Mouse (Mus musculus): ENCODE results near the gene Gm38393. TPM values are rescaled to one million over a fixed set of nuclear protein-coding genes. Genes with fewer than 3 reads are reported as not detected.

The Gm38393 gene
- polyA plus RNA-seq (2014; fragmentation: Illumina TruSeq; extraction: RNeasy Lipid Tissue Mini Kit (QIAGEN cat#74804); ENCODE audit: low replicate concordance), result 11.0 TPM

DNA sequence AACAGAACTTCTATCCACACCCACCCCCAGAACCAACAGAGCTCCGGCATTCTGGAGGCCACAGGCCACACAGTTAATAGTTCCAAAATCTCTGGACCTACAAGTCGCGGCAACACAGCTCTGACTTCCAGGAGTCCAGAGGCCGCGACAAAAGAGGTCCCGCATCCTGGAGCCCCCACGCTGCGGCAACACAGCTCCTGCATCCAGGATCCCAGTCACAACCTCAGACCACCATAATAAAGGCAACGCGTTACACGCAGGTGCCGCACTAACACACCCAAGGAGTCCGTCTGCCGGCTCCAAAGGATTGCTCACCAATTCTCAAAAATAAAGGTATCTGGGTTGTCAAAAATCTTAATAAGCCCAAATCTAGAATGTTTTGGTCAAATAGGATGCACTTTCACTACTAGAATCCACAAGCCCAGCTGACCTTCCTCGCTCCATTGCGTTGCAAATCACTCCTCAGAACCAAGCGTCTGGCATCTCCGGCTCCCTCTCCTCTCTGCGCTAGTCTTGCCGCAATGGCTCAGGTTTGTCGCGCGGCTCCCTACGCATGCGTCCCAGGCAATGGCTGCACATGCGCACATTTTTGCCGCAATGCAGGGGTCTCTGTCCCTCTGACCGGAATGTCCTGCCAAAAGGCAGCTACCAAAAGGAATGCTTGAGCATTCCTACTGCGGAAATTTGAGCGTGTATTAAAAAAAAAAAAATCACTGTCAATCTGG lies at the start of gene Gm38393, which contains the start of gene Snurf:
Gene Gm38393, minus strand, starts transcription at position 459 of the 725 bp plus-strand sequence.
Gene Snurf, minus strand, starts transcription at position 444 of the 725 bp plus-strand sequence.

Other genes starting within 250 kb of the Gm38393 start
- not detected for gene Snurf, start within 50 bp of the Gm38393 start, polyA plus RNA-seq (2014; fragmentation: Illumina TruSeq; extraction: RNeasy Lipid Tissue Mini Kit (QIAGEN cat#74804); ENCODE audit: low replicate concordance)
- 51.5 TPM for gene Snrpn, start 135.2 kb upstream of the Gm38393 start, polyA plus RNA-seq (2014; fragmentation: Illumina TruSeq; extraction: RNeasy Lipid Tissue Mini Kit (QIAGEN cat#74804); ENCODE audit: low replicate concordance)

All from small intestine, adult 10 weeks (tissue).